Mouse (Mus musculus) midbrain, embryonic 13.5 days (tissue): ENCODE results near the gene Ntrk2. TPM values are rescaled to one million over a fixed set of nuclear protein-coding genes. Genes with fewer than 3 reads are reported as not detected.
"Not testable (repeated sequence)": the region's sequence is repeated elsewhere in the genome, so short reads cannot be mapped to it uniquely, and the experiment has no call there.

Source experiments
- ATAC-seq: fragments of 200-750 bp; cut with Nextera tagmentation; 2 replicates; pipeline ENCODE4 v1.8.0; 2017; ENCODE audit warnings: mild to moderate bottlenecking, moderate TSS enrichment, moderate library complexity
- H3K27ac ChIP-seq: fragments of 300-500 bp; sonication (generic); 2 replicates; pipeline ENCODE4 v1.5.1; 2015; ENCODE audit warnings: inconsistent platforms, mild to moderate bottlenecking, moderate library complexity
- H3K27me3 ChIP-seq: fragments of 300-500 bp; sonication (generic); 2 replicates; pipeline ENCODE4 v1.6.1; 2015; ENCODE audit warnings: mild to moderate bottlenecking, inconsistent platforms
- H3K36me3 ChIP-seq: fragments of 300-500 bp; sonication (generic); 2 replicates; pipeline ENCODE4 v1.6.1; 2015; ENCODE audit warnings: mild to moderate bottlenecking, inconsistent platforms
- H3K4me1 ChIP-seq: fragments of 300-500 bp; sonication (generic); replicated peaks from 2 replicates; pipeline ENCODE4 v1.6.1; 2015; ENCODE audit warnings: inconsistent platforms
- H3K4me2 ChIP-seq: fragments of 300-500 bp; sonication (generic); replicated peaks from 2 replicates; pipeline ENCODE4 v1.6.1; 2015; ENCODE audit warnings: moderate library complexity, mild to moderate bottlenecking, inconsistent platforms
- H3K4me3 ChIP-seq: fragments of 300-500 bp; sonication (generic); replicated peaks from 2 replicates; pipeline ENCODE4 v1.5.1; 2015; ENCODE audit warnings: mild to moderate bottlenecking, inconsistent platforms
- H3K9ac ChIP-seq: fragments of 300-500 bp; sonication (generic); replicated peaks from 2 replicates; pipeline ENCODE4 v1.6.1; 2015; ENCODE audit warnings: mild to moderate bottlenecking, inconsistent platforms
- H3K9me3 ChIP-seq: fragments of 300-500 bp; sonication (generic); 2 replicates; pipeline ENCODE4 v1.6.1; 2016; ENCODE audit warnings: mild to moderate bottlenecking, inconsistent platforms
- WGBS: fragments of 180-500 bp; shearing (Covaris S2); methylation state at CpG from one replicate; pipeline ENCODE4 v1.1.7; 2015; 5-methylcytosine and 5-hydroxymethylcytosine counted together
- polyA plus RNA-seq: library from polyadenylated mRNA; unstranded; fragments of >200 nt; fragmentation: Nextera tagmentation; extraction: Ambion mirVana; gene quantifications from 2 replicates; pipeline ENCODE4 v1.2.1, GENCODE M21; 2015

The Ntrk2 gene
- polyA plus RNA-seq, 1 experiment from 2014 or later = 78.5 TPM

DNA sequence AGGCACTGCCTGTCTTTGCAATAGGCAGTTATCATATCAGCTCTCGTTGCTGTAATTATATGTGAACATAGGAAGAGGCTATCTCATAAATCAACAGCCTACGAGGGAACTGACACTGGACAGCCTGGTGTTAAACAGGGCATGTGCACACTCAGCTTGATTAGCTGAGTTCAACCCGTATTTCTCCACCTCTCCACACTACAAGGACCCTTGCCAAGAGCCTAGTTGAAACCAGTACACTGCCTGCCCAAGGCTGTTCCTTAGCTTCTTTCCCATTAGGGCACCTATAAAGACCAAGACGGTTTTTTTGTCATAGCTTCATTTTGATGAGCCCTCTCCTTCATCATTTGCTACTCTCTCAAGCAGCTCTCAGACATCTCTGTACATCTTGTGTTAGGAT, 270.1 kb downstream of the Ntrk2 start:
- ATAC-seq = no peak
- Histone ChIP-seq H3K9me3 (no peaks in the 10 kb centered on the region), H3K27ac (no peak overlapping the region), H3K36me3 (no peaks in the 10 kb centered on the region), H3K4me3 (no peak overlapping the region), H3K9ac (no peak overlapping the region), H3K27me3 (peaks cover 6% of the 10 kb centered on the region), H3K4me1 (peaks cover 28% of the 10 kb centered on the region), H3K4me2 (no peak overlapping the region)
- WGBS = 79% methylated on average over 4 of the region's 4 CpGs

GRCm38 (mm10) chr13:59079761-59080461, 273.5 kb downstream of the Ntrk2 start:
- Histone ChIP-seq H3K4me2 (no peak overlapping the region), H3K27ac (peak overlapping the region; percentile 63), H3K4me1 (peaks cover 15% of the 10 kb centered on the region), H3K9ac (no peak overlapping the region), H3K27me3 (peaks cover 6% of the 10 kb centered on the region), H3K36me3 (no peaks in the 10 kb centered on the region), H3K4me3 (no peak overlapping the region), H3K9me3 (no peaks in the 10 kb centered on the region)
- peak; percentile 79; the same call in 1 of the 2 replicates for ATAC-seq
- WGBS = 20% methylated on average over 7 of the region's 7 CpGs

DNA sequence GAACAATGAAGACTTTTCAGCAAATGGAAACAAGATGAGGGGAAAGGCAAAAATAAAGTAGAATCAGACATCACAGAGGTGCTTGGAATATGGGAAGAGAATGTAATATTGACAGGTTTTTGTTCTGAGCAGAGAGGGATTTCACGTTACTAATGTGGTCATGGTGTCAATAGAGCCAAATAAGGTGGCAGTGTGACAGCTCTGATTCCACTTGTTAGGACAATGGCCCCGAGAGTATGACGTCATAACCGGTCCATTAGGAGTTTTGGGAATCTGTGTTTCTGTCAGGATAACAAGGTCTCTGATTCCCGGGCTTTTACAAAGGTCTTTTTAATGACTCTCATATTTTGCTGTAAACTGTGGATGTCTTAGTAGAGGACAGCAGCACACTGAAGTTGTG, 274.1 kb downstream of the Ntrk2 start:
- H3K4me1 ChIP-seq = peaks cover 15% of the 10 kb centered on the region
- peaks cover 6% of the 10 kb centered on the region for H3K27me3 ChIP-seq
- WGBS = 25% methylated on average over 5 of the region's 5 CpGs
- no peaks in the 10 kb centered on the region for H3K36me3 ChIP-seq
- ATAC-seq = no peak; the same call in 1 of the 2 replicates
- no peak overlapping the region for H3K4me3 ChIP-seq
- no peaks in the 10 kb centered on the region for H3K9me3 ChIP-seq
- no peak overlapping the region for H3K4me2 ChIP-seq
- H3K27ac ChIP-seq = 0 out of 2 replicates have a peak overlapping the region, but pooled peaks have one; percentile 63
- no peak overlapping the region for H3K9ac ChIP-seq

- Histone ChIP-seq H3K4me3 (no peak overlapping the region), H3K27ac (no peak overlapping the region), H3K4me2 (no peak overlapping the region), H3K9ac (no peak overlapping the region), H3K27me3 (no peaks in the 10 kb centered on the region), H3K4me1 (peaks cover 57% of the 10 kb centered on the region), H3K36me3 (no peaks in the 10 kb centered on the region), H3K9me3 (no peaks in the 10 kb centered on the region)
- WGBS = 77% methylated on average over 4 of the region's 4 CpGs
- ATAC-seq = no peak
These were observed 282.6 kb downstream of the Ntrk2 start for GRCm38 (mm10) chr13:59089016-59089415.

DNA sequence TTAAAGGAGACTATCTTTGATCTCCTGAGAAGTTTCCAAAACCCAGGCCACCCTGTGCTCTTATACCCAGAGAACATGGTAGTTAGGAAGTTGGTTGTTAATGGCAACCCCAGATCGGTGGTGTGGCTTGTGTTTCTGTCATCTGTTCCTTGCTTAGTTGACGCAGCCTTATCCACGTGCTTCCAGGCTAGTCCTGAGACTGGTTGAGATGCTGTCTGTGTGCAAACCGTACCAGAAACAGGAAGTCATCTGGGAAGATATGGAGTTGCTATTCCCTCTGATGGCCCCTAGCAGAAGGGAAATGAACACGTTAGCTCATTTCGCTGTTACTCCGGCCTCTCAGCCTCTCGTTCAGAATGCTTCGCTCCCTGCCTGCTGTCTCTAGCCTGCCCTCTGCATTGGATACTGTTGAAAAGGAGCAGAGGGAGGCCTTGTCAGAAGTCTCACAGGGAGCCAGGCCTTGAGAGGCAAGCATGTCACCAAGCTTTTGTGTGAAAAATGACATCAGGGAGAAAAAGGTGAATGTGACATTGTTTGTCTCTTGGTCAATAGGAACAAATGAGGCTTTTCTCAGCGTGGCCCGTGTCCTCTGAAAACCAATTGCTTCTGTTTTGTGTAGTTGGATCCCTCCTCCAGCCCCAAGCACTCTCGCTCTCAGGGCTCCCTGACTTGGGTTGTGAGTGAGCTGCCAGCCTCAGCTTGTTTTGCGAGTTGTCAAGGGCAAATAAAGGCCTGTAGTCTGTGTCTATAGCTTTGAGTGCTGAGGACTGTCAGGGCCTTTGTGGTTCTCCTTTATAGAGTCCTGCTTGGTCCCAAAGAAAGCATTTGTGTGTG, 285.0 kb downstream of the Ntrk2 start:
- Histone ChIP-seq H3K27me3 (no peaks in the 10 kb centered on the region), H3K4me1 (peaks cover 71% of the 10 kb centered on the region), H3K36me3 (no peaks in the 10 kb centered on the region), H3K4me2 (no peak overlapping the region), H3K4me3 (no peak overlapping the region), H3K9me3 (no peaks in the 10 kb centered on the region), H3K27ac (peak overlapping the region; percentile 97), H3K9ac (0 out of 2 replicates have a peak overlapping the region, but pooled peaks have one; percentile 10)
- ATAC-seq = peak; percentile 72
- WGBS = 9% methylated on average over 13 of the region's 13 CpGs

DNA sequence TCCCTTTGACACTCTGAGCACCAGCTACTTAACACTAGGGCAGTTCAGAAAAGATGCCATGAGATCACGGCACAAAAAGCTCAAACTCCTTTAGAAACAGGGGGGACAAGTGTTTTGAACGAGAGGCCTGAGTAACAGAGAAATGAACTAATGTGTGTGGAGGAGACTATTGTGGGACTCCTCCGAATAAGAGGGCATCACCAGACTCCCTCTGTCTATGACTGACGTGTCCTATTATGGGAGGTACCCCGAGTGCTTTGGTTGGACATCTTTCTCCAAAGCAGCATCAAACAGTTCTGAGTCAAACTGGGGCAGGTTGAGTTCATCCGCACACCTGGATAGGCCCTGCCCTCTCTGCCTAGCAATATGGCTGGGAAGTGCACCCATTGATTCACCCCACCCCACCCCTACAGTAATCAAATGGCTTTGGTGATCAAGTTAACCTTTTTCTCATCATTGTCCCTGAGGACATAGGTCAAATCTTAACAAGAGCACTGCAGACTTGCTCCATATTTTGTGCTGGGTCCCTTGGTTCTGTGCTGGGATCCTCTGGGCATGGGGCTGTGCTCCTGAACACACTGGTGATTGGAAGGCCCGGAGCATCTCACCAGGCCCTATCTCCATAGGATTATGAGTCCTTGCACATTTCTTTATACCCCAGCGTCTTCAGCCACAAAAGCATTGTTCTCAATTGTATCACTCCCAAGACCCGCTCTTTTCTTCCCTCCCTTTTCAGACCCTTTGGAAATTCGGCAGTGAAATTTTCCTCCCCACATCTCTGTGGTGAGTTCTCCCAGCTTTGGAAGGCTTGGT, 285.9 kb downstream of the Ntrk2 start:
- no peaks in the 10 kb centered on the region for H3K9me3 ChIP-seq
- peak overlapping the region; percentile 5; the same call in 1 of the 2 replicates for H3K4me2 ChIP-seq
- H3K9ac ChIP-seq = no peak overlapping the region; the same call in 1 of the 2 replicates
- no peaks in the 10 kb centered on the region for H3K27me3 ChIP-seq
- H3K36me3 ChIP-seq = no peaks in the 10 kb centered on the region
- H3K4me3 ChIP-seq = no peak overlapping the region
- peak; percentile 71 for ATAC-seq
- peaks cover 68% of the 10 kb centered on the region for H3K4me1 ChIP-seq
- 19% methylated on average over 10 of the region's 10 CpGs for WGBS
- peak overlapping the region; percentile 97 for H3K27ac ChIP-seq

- Histone ChIP-seq H3K4me1 (peaks cover 68% of the 10 kb centered on the region), H3K36me3 (no peaks in the 10 kb centered on the region), H3K9me3 (no peaks in the 10 kb centered on the region), H3K4me3 (no peak overlapping the region), H3K27ac (peak overlapping the region; percentile 97), H3K9ac (peak overlapping the region; percentile 3; the same call in 1 of the 2 replicates), H3K4me2 (peak overlapping the region; percentile 35), H3K27me3 (no peaks in the 10 kb centered on the region)
- ATAC-seq = peak; percentile 96
- 5% methylated on average over 4 of the region's 4 CpGs for WGBS
These were observed 286.4 kb downstream of the Ntrk2 start for GRCm38 (mm10) chr13:59092858-59093154.

DNA sequence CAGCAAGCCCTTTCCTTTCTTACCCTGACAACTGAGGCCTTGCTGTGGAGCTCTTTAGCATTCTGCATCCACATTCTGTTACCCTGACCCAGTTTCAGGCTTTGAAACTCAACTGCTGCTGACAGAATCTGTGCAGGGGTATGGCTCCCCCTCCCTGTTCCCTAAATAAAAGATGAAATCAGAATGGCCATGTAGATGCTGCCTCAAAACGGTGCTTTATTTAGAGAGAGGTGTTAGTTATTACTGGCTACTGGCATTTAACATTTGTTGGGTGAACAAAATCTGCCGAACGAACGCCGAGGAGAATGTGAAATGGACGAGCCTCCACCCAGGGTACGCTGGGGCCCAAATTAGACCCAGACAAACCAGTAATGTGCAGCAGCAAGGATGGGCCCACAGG, 288.4 kb downstream of the Ntrk2 start:
- no peak overlapping the region for H3K4me3 ChIP-seq
- WGBS = 88% methylated on average over 7 of the region's 7 CpGs
- no peaks in the 10 kb centered on the region for H3K27me3 ChIP-seq
- no peak overlapping the region for H3K4me2 ChIP-seq
- H3K27ac ChIP-seq = peak overlapping the region; percentile 97
- no peaks in the 10 kb centered on the region for H3K9me3 ChIP-seq
- H3K9ac ChIP-seq = peak overlapping the region; percentile 20; the same call in 1 of the 2 replicates
- H3K4me1 ChIP-seq = peaks cover 57% of the 10 kb centered on the region
- H3K36me3 ChIP-seq = no peaks in the 10 kb centered on the region
- ATAC-seq = no peak

DNA sequence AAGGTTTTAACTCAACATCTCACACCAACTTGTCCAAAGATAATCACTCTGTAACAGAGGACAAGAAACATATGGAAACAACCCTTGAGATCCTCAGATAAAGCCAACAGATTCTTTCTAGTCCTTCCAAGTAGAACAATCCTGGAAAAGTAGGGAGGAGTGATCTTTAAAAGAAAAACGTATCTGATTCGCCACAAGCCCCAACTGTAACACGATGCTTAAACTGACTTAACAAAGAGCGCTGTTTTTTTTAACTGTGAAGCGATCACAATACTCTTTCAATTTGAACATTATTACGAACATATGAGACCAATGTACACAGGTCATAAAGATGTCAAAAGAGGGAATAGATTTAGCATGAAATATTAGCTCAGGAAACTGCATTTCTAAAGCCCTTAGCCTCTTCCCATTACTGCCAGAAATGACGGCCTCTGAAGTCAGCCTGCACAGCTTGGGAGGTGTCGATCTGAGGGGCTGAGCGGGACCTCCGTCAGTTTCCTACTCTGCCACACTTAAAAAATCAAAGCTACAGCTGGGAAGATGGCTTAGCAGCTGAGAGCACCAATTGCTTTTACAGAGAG, 289.5 kb downstream of the Ntrk2 start:
- WGBS = 47% methylated on average over 10 of the region's 10 CpGs
- H3K9ac ChIP-seq = no peak overlapping the region
- H3K4me3 ChIP-seq = no peak overlapping the region
- H3K4me2 ChIP-seq = no peak overlapping the region
- no peaks in the 10 kb centered on the region for H3K36me3 ChIP-seq
- H3K9me3 ChIP-seq = no peaks in the 10 kb centered on the region
- H3K27ac ChIP-seq = no peak overlapping the region; the same call in 1 of the 2 replicates
- ATAC-seq = no peak
- H3K4me1 ChIP-seq = peaks cover 50% of the 10 kb centered on the region
- no peaks in the 10 kb centered on the region for H3K27me3 ChIP-seq

- Histone ChIP-seq H3K4me2 (no peak overlapping the region), H3K9ac (no peak overlapping the region), H3K27me3 (no peaks in the 10 kb centered on the region), H3K9me3 (no peaks in the 10 kb centered on the region), H3K27ac (no peak overlapping the region), H3K36me3 (no peaks in the 10 kb centered on the region), H3K4me1 (peaks cover 10% of the 10 kb centered on the region), H3K4me3 (no peak overlapping the region)
- WGBS = 46% methylated on average over 10 of the region's 10 CpGs
- ATAC-seq = no peak
These were observed 293.7 kb downstream of the Ntrk2 start for GRCm38 (mm10) chr13:59100086-59100485.

DNA sequence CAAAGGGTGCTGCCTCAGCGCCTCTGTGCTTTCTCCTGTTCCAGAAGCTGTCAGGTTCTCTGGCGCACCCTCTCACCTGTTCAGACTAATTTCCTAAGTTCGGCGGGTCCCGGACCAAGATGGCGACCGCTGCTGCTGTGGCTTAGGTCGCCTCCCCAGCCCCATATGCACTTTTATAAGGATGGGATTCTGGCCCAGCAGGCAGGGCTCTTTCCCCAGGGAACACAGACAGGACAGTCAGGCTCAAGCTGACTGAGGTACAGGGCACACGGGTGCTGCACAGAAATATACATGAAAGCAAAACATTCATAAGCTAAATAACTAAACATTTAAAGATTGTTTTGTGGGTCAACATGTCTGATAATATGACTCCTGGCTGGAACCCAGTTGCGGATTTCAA, 301.4 kb downstream of the Ntrk2 start:
- H3K9ac ChIP-seq = not testable (repeated sequence)

More for the DNA sequence above, 301.4 kb downstream of the Ntrk2 start:
- H3K4me1 ChIP-seq, H3K4me3 ChIP-seq, H3K27ac ChIP-seq, H3K4me2 ChIP-seq, H3K36me3 ChIP-seq, ATAC-seq, H3K27me3 ChIP-seq, H3K9me3 ChIP-seq: not testable (repeated sequence)
- WGBS = 94% methylated on average over 10 of the region's 10 CpGs
